Mouse (Mus musculus): ENCODE results near the gene Memo1. TPM values are rescaled to one million over a fixed set of nuclear protein-coding genes. Genes with fewer than 3 reads are reported as not detected.

The Memo1 gene
- polyA plus RNA-seq, 1 experiment from 2014 or later, result 108 TPM

DNA sequence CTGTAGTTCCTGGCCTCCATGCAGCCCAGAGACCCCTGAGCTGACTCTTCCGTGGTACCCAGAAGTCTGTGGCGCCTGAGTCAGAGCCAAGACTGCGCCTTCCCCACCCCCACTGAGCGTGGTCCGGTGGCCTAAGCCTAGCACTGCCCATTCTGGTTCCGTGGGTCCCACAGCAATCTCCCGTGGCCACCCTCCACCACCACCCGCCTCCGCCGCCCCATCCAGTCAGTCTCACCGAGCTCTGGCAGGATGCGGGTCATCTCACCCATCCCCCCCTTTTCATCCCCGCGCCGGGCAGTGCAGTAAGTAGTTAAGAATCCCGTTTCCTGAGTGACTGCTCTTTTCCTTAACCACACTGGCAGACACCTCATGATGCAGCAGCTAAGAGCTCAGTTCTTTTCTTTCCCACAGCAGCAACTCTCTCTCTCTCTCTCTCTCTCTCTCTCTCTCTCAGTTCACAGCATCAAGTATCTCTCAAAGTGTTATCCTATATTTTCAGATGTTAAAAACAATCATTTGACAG, 22.6 kb downstream of the Memo1 start:
- Histone ChIP-seq H3K9ac (peak overlapping the region; percentile 26), H3K36me3 (peaks cover 27% of the 10 kb centered on the region), H3K4me2 (peak overlapping the region; percentile 29), H3K4me3 (replicated peaks) (no peak overlapping the region), H3K4me1 (replicated peaks) (peaks cover 78% of the 10 kb centered on the region), H3K27me3 (no peaks in the 10 kb centered on the region), H3K27ac (peak overlapping the region; percentile 58; the same call in 1 of the 2 replicates), H3K9me3 (replicated peaks) (peaks cover 6% of the 10 kb centered on the region; the same call in 1 of the 2 replicates)
- 42% methylated on average over 16 of the region's 16 CpGs for WGBS (ENCODE audit: insufficient replicate concordance)
- ATAC-seq (ENCODE audit: low read depth) (peak; percentile 12; the same call in 1 of the 2 replicates), DNase-seq (no peak)

DNA sequence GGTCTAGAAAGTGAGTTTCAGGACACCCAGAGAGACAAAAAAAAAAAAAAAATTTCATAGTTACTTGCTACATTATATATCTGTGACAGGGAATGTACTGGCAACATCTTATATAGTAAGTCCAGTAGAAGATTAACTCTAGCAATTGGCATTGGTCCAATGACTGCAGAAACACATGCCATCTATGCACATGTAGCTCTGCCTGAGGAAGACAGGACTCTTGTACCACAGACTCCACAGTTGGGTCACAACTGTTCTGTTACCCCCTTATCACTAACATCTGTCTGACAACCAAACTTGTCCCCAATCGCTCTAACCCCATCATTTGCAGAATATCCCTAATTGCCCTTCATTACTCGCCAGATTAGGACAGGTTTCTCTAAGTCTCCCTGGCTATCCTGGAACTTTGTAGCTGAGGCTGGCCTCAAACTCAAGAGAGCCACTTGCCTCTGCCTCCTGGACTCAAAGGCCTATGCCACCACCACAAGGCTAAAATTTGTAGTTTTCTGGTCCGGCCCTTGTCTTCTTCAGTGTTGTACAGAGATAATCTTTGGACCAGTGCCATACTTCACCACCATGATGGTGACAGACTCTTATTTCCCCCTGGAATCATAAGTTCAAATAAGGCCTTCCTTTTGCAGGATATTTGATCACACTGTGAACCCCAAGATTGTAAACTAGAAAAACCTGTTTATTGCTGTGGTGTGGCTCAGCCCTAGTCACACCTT, 23.6 kb downstream of the Memo1 start:
- H3K36me3 ChIP-seq, result peaks cover 27% of the 10 kb centered on the region
- peak overlapping the region; percentile 26; the same call in 1 of the 2 replicates for H3K9ac ChIP-seq
- H3K9me3 ChIP-seq (replicated peaks), result peaks cover 6% of the 10 kb centered on the region; the same call in 1 of the 2 replicates
- H3K4me3 ChIP-seq (replicated peaks), result no peak overlapping the region
- H3K27me3 ChIP-seq, result no peaks in the 10 kb centered on the region
- peak overlapping the region; percentile 29 for H3K4me2 ChIP-seq
- no peak for DNase-seq
- 47% methylated on average over 3 of the region's 3 CpGs for WGBS (ENCODE audit: insufficient replicate concordance)
- peak overlapping the region; percentile 58 for H3K27ac ChIP-seq
- ATAC-seq (ENCODE audit: low read depth), result no peak
- peaks cover 79% of the 10 kb centered on the region for H3K4me1 ChIP-seq (replicated peaks)

DNA sequence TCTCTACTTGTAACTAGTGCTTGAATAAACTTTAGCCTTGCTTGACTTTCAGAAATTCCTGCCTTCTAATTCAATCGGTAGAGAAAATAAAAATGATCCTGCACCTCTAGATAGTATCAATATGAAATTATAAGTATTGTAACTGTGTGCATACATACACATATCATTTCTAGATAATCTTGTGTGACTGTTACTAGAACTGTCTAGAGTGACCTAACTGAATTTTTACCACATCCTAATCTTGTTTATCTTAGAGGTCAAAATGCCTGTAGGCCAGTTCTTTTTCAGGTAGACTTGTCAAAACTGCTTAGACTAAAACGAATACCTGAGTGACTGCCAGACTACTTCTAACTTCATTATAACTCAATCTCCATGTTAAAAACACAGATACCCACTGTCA, 25.1 kb downstream of the Memo1 start:
- Histone ChIP-seq H3K27me3 (no peaks in the 10 kb centered on the region), H3K9ac (no peak overlapping the region), H3K36me3 (peaks cover 23% of the 10 kb centered on the region), H3K9me3 (replicated peaks) (peaks cover 6% of the 10 kb centered on the region; the same call in 1 of the 2 replicates), H3K27ac (0 out of 2 replicates have a peak overlapping the region, but pooled peaks have one; percentile 34), H3K4me3 (replicated peaks) (no peak overlapping the region), H3K4me1 (replicated peaks) (peaks cover 87% of the 10 kb centered on the region), H3K4me2 (no peak overlapping the region)
- 59% methylated on average over 2 of the region's 2 CpGs for WGBS (ENCODE audit: insufficient replicate concordance)
- no peak for DNase-seq
- ATAC-seq (ENCODE audit: low read depth), result no peak

DNA sequence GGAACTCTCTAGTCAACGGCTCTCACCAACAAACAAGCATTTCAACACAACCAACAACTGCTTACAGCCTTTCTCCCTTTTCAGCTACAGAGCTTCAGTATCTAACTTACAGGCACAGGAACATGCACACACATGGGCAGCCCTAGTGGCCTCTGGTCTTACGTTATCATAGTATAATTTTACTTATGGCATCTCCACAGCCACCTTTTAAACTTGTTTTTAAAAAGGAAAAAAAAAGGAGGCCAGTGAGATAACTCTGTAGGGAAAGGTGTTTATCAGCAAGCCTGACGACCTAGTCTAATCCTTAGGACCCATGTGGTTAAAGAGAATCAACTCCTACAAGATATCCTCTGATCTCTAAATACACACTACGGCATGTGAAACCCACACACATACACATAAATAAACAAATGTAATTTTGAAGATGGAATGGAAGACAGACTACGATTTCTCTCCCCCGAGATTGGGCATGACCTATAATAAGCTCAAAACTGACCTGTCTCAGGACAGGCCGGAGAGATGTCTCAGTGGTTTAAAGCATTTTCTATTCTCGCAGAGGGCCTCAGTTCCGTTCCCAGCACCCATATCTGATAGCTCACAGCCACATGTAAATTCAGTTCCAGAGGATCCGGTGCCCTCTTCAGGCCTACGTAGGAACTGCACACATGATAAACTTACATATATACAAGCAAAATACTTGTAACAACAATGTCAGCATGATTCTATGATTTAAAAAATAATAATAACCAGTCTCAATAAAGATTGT, 27.7 kb downstream of the Memo1 start:
- 49% methylated on average over 11 of the region's 11 CpGs for WGBS (ENCODE audit: insufficient replicate concordance)
- Histone ChIP-seq H3K4me3 (replicated peaks) (no peak overlapping the region), H3K27ac (peak overlapping the region; percentile 93), H3K9ac (peak overlapping the region; percentile 54), H3K4me1 (replicated peaks) (peaks cover 86% of the 10 kb centered on the region), H3K36me3 (peaks cover 22% of the 10 kb centered on the region), H3K27me3 (no peaks in the 10 kb centered on the region), H3K4me2 (peak overlapping the region; percentile 50), H3K9me3 (replicated peaks) (peaks cover 6% of the 10 kb centered on the region; the same call in 1 of the 2 replicates)
- peak; percentile 93 for ATAC-seq (ENCODE audit: low read depth)
- peak; percentile 68 for DNase-seq

DNA sequence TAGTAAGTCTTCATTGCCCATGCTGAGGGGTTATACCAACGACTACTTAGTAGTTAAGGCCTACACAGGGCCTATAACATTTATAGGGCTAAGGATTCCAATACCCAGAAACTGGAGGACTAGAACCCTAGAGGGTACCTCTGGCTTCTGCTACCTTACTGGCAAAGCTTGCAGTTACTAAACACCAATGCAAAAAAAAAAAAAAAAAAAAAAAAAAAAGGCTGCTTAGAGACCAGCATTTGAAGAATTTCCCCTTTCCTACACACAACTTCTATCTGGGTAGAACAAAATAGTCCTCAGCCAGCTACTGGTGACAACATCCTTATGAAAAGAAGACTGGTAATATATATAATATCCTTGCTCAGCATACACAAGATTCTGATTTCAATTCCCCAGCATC, 29.7 kb downstream of the Memo1 start:
- DNase-seq (no peak), ATAC-seq (ENCODE audit: low read depth) (no peak)
- Histone ChIP-seq H3K4me1 (replicated peaks) (peaks cover 84% of the 10 kb centered on the region), H3K9ac (peak overlapping the region; percentile 46; the same call in 1 of the 2 replicates), H3K9me3 (replicated peaks) (peaks cover 6% of the 10 kb centered on the region; the same call in 1 of the 2 replicates), H3K4me3 (replicated peaks) (no peak overlapping the region), H3K36me3 (peaks cover 18% of the 10 kb centered on the region), H3K27ac (peak overlapping the region; percentile 59), H3K27me3 (no peaks in the 10 kb centered on the region), H3K4me2 (no peak overlapping the region)
- WGBS (ENCODE audit: insufficient replicate concordance), result 17% methylated on average over 1 of the region's 1 CpGs

DNA sequence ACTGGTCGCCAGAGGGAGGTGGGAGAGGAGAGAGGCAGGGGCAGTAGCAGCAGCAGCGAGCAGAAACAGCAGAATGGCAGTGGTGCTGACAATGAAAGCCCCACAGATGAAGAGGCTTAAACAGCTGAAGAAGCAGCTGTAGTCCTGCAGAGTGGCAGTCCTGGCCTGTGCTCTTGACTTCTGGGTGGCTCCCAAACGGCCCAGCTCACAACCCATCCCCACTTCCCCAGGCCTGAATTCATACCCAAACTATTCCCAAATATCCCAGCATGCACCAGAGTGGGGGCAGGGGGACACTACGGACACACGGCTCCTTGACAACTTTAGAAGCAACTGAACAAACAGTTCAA, 30.2 kb downstream of the Memo1 start:
- Histone ChIP-seq H3K9ac (peak overlapping the region; percentile 46; the same call in 1 of the 2 replicates), H3K4me1 (replicated peaks) (peaks cover 84% of the 10 kb centered on the region), H3K27ac (peak overlapping the region; percentile 59), H3K4me3 (replicated peaks) (no peak overlapping the region), H3K27me3 (no peaks in the 10 kb centered on the region), H3K9me3 (replicated peaks) (peaks cover 6% of the 10 kb centered on the region; the same call in 1 of the 2 replicates), H3K4me2 (no peak overlapping the region), H3K36me3 (peaks cover 18% of the 10 kb centered on the region)
- WGBS (ENCODE audit: insufficient replicate concordance), result 40% methylated on average over 5 of the region's 5 CpGs
- ATAC-seq (ENCODE audit: low read depth) (no peak), DNase-seq (no peak)

DNA sequence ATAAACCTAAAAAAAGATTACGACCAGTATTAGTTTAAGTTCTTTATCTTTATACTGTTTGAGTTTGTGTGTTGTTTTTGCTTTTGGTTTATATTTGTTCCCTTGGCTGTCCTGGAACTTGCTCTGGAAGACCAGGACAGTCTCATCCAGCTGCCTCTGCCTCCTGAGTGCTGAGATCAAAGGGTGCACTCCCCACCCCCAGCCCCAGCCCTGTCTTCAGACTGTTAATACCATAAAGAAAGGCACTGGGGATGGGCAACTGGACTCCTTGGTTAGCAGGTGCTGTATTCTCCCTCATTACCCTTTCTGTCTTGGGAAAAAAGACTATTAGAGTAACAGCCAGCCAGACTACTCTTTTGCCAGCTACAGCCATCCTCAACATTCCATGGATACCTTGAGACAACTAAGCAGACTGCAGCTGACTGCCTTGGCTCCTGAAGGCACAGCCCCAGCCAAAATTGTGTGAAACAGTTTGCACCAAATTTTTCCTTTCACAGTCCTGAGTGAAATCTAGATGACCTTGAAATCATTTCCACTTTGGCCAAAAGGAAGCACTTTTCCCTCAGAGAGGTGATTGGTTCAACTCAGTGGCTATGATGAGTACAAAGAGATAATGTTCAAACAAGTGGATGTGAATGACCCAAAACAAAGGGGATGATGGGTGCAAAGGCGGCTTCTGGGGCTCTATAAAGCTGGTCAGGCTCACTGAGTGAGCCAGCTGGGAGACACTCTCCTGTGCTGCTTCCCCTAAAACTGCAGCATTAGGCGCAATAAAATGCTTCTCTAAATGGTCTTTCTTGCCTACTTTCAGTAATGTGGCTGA, 30.8 kb downstream of the Memo1 start:
- ATAC-seq (ENCODE audit: low read depth) (no peak), DNase-seq (no peak)
- 67% methylated on average over 3 of the region's 3 CpGs for WGBS (ENCODE audit: insufficient replicate concordance)
- H3K9ac ChIP-seq, result peak overlapping the region; percentile 46; the same call in 1 of the 2 replicates
- peaks cover 16% of the 10 kb centered on the region for H3K36me3 ChIP-seq
- H3K27ac ChIP-seq, result peak overlapping the region; percentile 59
- peaks cover 6% of the 10 kb centered on the region; the same call in 1 of the 2 replicates for H3K9me3 ChIP-seq (replicated peaks)
- H3K4me2 ChIP-seq, result no peak overlapping the region
- H3K4me3 ChIP-seq (replicated peaks), result no peak overlapping the region
- peaks cover 82% of the 10 kb centered on the region for H3K4me1 ChIP-seq (replicated peaks)
- H3K27me3 ChIP-seq, result no peaks in the 10 kb centered on the region

DNA sequence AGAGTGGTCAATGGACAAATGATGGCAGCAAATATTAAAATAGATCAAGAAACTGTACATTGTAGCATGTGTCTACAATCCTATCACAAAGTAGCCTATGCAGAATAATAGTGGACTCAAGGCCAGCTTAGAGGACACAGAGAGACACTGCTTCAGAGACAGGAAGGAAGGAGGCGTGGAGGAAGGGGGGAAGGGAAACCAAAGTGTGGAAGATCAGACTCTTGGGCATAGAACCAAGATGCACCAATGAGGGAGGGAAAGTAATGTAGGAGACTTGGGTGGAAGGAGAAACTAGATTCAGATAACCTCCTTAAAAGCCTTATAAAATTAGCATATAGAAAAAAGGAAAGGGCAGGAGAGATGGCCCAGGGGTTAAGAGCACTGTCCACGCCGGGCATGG, 32.9 kb downstream of the Memo1 start:
- peaks cover 10% of the 10 kb centered on the region for H3K36me3 ChIP-seq
- peaks cover 79% of the 10 kb centered on the region for H3K4me1 ChIP-seq (replicated peaks)
- 83% methylated on average over 3 of the region's 3 CpGs for whole genome bisulfite sequencing (ENCODE audit: insufficient replicate concordance)
- H3K4me2 ChIP-seq, result no peak overlapping the region
- H3K9me3 ChIP-seq (replicated peaks), result no peaks in the 10 kb centered on the region
- no peak for DNase-seq
- H3K9ac ChIP-seq, result no peak overlapping the region
- ATAC-seq (ENCODE audit: low read depth), result no peak
- H3K27me3 ChIP-seq, result no peaks in the 10 kb centered on the region
- H3K4me3 ChIP-seq (replicated peaks), result no peak overlapping the region
- H3K27ac ChIP-seq, result no peak overlapping the region

DNA sequence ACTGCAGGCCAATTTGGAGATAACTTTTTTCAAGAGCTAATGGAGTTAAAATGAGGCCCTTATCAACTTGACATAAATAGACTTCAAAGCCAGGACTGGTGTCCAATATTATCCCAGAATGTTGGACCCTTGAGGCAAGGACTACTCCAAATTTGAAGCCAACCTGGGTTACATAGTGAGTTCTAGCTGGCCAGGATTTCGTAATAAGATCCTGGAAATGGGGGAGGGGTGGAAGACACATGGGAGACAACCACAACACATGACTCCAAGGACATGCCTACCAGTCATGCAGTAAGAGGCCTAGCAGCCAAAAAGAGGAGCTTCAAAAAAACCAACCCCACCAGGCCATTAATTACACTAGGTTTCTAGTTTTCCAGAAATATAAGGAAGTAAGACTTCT, 50.0 kb downstream of the Memo1 start:
- ATAC-seq (ENCODE audit: low read depth), result no peak
- Histone ChIP-seq H3K36me3 (peaks cover 27% of the 10 kb centered on the region), H3K4me2 (no peak overlapping the region), H3K27me3 (no peaks in the 10 kb centered on the region), H3K4me1 (replicated peaks) (peaks cover 11% of the 10 kb centered on the region), H3K9ac (no peak overlapping the region), H3K27ac (no peak overlapping the region), H3K4me3 (replicated peaks) (no peak overlapping the region), H3K9me3 (replicated peaks) (no peaks in the 10 kb centered on the region)
- 65% methylated on average over 1 of the region's 1 CpGs for WGBS (ENCODE audit: insufficient replicate concordance)
- no peak for DNase-seq

DNA sequence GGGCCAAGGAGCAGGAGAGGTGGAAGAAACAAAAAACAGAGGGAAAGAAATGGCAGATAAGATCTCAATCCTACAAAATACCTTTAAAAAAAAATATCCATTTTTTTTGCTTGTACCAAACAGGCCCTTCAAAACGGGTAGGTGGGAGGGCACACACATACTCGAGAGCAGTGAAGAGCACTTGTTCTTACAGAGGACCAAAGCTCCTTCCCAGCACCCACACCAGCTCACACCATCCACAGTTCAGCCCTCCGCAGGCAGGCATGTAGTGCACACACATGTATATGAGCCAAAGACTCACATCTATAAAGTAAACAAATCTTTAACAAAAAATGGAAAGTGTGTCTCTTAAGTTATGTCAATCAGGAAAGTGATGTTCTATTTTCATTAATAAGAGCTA, 52.5 kb downstream of the Memo1 start:
- Histone ChIP-seq H3K4me2 (no peak overlapping the region), H3K27me3 (no peaks in the 10 kb centered on the region), H3K4me3 (replicated peaks) (no peak overlapping the region), H3K4me1 (replicated peaks) (peaks cover 14% of the 10 kb centered on the region), H3K9ac (no peak overlapping the region), H3K36me3 (peaks cover 28% of the 10 kb centered on the region), H3K9me3 (replicated peaks) (no peaks in the 10 kb centered on the region), H3K27ac (no peak overlapping the region)
- ATAC-seq (ENCODE audit: low read depth) (no peak), DNase-seq (no peak)
- 68% methylated on average over 3 of the region's 3 CpGs for WGBS (ENCODE audit: insufficient replicate concordance)

Measured in liver, embryonic 13.5 days (tissue).